Mouse (Mus musculus) cerebellum, postnatal 36 days (tissue): Measurements from ENCODE around the gene Capn5.

Source experiments
- DNase-seq, 2 experiments: peaks; one replicate each; pipeline ENCODE4 v3.0.0; 2021 to 2022; ENCODE audit warnings: mixed read lengths in 2 of 2

Gene Capn5

DNA sequence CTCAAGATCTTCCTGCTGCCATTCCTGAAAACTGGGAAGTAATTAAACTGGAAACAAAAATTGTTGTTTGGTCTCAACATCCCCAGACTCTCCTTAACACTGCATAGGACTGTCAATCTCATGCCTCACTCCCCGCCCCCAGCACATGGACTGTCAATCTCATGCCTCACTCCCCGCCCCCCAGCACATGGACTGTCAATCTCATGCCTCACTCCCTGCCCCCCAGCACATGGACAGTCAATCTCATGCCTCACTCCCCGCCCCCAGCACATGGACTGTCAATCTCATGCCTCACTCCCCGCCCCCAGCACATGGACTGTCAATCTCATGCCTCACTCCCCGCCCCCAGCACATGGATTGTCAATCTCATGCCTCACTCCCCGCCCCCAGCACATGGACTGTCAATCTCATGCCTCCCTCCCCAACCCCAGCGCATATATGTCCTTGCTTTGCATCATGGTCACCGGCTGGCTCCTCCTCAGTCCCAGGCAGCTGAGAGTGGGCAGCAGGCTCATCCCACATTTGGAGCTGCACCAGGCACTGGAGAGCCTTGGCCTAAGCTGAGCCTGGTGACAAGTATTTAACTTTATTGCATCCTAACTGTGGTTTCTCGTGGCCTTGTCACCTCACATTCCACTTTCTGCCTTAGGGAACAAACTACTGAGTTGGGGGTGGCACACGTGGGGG, 29.2 kb downstream of the Capn5 start:
- no peak for DNase-seq

- no peak for DNase-seq
Measured at GRCm38 (mm10) chr7:98147766-98148165, 30.3 kb downstream of the Capn5 start.

DNA sequence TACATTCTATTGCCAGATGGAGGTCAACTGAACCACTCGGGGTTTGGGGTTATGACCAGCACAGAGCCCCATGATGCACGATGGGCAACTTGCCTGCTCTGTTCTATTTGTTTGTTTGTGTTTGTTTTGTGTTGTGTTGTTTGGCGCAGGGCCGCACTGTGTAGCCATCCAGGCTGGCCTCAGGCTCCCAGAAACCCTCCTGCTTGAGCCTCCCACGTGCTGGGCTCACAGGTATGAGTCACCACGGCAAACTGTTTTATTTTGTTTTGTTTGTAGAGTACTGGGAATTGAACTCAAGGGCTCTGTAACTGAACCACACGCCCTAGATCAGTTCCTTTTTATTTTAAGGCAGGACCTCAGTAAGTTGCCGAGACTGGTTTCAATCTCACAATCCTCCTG, 31.6 kb downstream of the Capn5 start:
- DNase-seq = no peak

GRCm38 (mm10) chr7:98145842-98146446, 32.1 kb downstream of the Capn5 start:
- DNase-seq = no peak

DNA sequence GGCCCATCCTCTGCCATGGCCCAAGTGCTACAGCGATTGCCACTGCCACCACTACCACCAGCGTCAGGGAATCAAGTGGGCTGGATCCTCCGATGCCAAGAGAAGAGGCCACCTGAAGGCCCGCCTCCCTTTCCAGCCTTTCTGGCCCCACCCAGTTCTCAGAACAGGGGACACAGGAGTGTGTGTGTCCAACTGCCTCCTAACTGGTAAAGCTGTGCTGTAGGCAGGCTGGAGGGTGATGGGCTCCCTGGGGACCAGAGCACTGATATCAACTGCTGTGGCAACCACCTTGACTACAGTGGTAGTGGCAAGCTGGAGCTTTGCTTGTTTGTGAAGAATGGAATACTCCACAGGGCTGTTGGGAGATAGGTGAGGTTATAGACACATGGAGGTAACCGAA, 32.7 kb downstream of the Capn5 start, which contains the start of gene Omp:
Gene Omp, minus strand, starts transcription at position 101 of the 400 bp plus-strand sequence.
- no peak for DNase-seq

DNA sequence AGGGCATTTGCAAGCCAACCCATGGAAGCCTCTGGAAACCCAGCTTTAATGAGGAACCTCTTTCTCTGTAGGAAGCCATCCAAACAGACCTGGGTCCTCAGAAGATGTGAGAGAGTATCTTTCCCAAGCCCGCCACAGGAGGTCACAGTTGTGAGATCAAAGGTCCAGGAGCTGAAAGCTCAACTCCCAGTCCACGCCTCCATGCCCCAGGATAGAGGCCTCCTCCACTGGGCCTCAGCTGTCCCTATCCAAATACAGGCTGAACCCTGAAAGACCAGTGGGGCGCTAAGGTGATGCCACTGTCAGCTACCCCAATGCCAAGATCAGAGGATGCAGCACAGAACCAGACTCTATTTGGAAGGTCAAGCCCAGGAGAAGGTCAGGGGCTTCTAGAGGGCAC, 35.4 kb downstream of the Capn5 start:
- DNase-seq = no peak

- no peak for DNase-seq
Measured at GRCm38 (mm10) chr7:98142247-98142646, 35.8 kb downstream of the Capn5 start.

DNA sequence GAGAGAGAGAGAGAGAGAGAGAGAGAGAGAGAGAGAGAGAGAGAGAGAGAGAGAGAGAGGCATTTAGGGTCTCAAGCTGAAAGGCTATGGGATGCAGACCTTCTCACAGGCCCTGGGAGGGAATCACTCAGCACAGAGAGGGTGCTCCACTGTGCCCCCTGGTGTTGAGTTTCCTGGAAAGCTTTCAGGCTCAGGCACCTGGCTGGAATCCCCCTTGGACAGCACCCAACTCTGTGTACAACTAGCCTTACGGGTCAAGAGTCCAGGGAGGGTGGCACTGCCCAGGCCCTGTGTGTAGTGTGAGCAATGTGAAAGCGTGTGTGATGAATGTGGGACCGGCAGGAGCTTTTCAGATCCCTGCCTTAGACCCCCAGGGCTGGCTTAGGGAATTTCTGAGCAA, 36.9 kb downstream of the Capn5 start:
- DNase-seq = no peak

DNA sequence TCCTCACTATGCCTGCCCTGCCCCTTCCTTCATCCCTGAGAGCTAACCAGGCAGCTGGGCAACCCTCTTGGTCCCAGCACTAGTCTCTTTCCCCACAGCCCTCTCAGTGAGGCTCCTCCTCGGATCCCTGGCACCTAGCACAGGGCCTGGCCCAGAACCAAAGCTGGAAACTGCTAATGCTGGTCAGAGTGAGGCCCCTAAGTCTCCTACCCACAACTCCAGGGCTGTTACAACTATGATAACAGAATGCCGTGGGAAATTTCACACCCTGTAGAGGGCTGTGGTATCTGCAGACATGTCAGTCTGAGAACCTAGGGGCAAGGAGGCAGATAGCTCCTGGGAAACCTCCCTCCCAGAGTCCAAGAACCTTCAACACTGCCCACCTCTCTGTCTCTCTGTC, 37.5 kb downstream of the Capn5 start:
- DNase-seq = peak in 1 of 2 experiments; percentile 35

DNA sequence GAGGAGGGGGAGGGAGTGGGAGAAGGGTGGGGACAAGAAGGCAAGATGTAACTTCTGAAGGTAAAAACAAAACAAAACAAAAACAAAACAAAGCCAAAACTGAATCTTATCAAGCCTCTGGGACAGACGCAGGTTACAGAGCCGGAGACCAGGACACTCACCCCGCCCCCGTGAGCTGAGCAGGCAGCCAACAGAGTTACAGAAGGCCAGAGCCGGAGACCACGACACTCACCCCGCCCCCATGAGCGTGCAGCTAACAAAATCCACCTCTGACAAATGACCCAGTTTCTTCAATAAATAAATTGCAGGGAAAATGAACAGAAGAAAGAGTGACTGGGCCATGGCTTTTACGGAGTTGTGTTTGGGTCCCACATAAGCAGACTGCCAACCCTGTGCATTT, 38.9 kb downstream of the Capn5 start:
- no peak for DNase-seq

GRCm38 (mm10) chr7:98137995-98138394, 40.1 kb downstream of the Capn5 start:
- DNase-seq = no peak

- no peak for DNase-seq
Measured at GRCm38 (mm10) chr7:98137583-98137982, 40.5 kb downstream of the Capn5 start.

DNA sequence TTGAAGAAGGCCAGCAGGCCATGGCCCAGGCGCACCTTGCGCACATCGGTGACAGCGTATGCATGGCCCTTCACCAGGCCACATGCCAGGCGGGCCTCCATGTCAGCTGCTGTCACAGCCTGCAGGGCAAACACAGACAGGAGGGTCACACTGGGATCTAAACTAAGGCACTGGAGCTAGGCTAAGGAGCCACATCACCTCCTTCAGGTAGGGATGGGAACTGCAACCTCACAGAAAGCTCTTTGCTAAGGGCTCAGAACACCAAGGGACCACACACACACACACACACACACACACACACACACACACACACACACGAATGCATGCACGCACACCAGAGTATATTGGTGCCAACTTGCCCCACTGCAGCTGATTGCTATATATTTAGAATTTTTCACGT, 46.3 kb downstream of the Capn5 start:
- no peak for DNase-seq

DNA sequence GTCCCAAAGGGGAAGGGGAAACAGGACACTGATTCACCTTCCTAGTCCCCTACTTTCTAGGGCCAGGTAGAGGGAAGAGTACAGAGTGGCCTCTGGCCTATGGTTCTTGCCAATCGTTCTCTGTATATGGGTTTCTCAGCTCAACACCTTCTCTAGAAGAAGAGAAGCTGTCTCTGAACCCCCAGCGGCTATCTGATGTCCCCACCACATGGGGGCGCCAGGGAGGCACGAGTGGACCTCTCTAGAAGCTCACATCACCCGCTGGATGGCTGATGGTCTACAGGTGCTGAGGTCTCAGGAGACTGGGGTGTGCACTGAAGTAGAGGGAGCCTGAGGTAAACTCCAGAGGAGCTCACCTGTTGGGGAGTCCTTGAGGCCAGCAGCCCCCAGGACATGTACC, 52.6 kb downstream of the Capn5 start:
- peak in 1 of 2 experiments; percentile 40 for DNase-seq

DNA sequence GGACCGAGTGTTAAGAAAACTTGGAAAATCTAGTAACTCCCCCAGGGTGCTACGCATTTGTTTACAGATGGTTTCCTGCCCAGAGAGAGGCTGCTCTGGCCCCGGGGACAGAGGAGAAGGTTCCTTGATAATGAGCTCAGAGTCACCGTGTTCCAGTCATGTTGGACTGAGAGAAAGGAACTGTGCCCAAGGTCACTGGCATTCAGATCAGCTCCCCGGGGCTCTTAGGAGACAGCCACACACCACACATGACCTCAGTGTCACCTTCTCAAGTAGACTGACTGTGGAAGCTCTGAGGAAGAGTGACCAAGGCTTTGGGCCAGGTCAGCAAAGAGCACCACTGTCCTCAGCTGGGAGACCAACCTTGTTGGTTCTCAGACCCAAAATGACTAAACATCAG, 53.4 kb downstream of the Capn5 start:
- no peak for DNase-seq

- no peak for DNase-seq
Measured at GRCm38 (mm10) chr7:98121673-98122072, 56.4 kb downstream of the Capn5 start.

DNA sequence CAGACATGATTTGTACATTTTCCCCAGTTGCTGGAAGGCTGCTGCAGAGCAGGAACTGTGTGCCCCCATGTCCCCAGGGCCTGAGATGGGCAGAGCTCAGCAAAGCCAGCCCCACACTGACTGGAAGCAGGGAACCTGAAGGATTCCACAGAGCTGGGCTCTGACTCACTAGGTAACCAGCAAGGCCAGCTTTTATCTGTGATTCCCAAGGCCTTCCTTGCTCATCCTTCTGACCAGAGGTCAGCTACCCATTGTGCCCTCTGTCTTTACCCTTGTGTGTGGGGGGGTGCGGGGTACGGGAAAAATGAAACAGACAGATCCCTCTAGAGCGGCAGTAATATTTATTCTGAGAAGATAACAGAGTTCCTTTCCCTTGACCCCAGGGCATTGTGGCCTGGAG, 56.8 kb downstream of the Capn5 start:
- DNase-seq = no peak

- peak; percentile 83 to 85 for DNase-seq
Measured at GRCm38 (mm10) chr7:98120325-98120724, 57.7 kb downstream of the Capn5 start.

- no peak for DNase-seq
Measured at GRCm38 (mm10) chr7:98119961-98120232, 58.2 kb downstream of the Capn5 start.

GRCm38 (mm10) chr7:98119179-98119960, 58.7 kb downstream of the Capn5 start, which contains the start of gene Myo7a:
Gene Myo7a, minus strand, starts transcription at chr7:98119524.
- DNase-seq = no peak

DNA sequence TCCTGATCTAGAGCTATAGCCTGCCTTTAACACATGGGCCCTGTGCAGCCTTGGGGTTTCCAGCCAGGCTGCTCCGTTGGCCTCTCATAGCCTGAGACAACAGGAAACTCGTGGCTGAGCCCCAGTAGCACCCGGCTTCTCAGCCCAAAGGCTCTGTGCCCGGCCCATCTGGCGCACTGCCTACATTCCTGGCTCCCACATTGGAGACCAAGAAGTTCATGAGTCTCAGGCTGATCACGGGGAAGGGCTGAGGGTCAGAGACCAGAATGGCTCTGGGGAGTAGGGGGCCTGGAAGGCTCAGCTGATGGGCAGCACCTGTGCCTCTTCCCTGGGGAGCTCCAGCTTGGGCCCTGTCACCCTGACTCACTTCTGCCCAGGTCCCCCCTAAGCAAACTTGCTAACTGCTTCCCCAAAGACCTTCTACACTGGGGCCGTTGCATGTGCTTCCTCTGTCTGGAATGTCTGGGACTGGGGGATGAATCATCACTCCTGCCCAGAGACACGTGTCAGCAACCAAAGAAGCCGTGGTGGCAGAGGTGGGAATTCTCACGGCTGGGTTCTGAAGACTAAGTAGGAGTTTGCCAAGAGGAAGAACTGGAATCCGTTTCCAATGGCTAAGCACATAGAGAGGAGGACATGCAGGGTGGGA, 60.9 kb downstream of the Capn5 start:
- DNase-seq = peak; percentile 50 to 60

GRCm38 (mm10) chr7:98114656-98115055, 63.4 kb downstream of the Capn5 start:
- no peak for DNase-seq

GRCm38 (mm10) chr7:98111233-98111632, 66.8 kb downstream of the Capn5 start:
- DNase-seq = peak in 1 of 2 experiments; percentile 17

- DNase-seq = peak; percentile 48 to 61
Measured at GRCm38 (mm10) chr7:98109771-98110170, 68.3 kb downstream of the Capn5 start.
